Mouse (Mus musculus) hindbrain, postnatal 0 days (tissue): ENCODE results near the gene Fam71e1. TPM values are rescaled to one million over a fixed set of nuclear protein-coding genes. Genes with fewer than 3 reads are reported as not detected.

ENCODE experiments used
- ATAC-seq: fragments of 200-750 bp; cut with Nextera tagmentation; 2 replicates; pipeline ENCODE4 v1.8.0; 2017; ENCODE audit warnings: mild to moderate bottlenecking, moderate TSS enrichment, moderate library complexity
- DNase-seq: peaks from one replicate; pipeline ENCODE4 v3.0.0-alpha.2; 2015; ENCODE audit warnings: low spot score
- H3K27ac ChIP-seq: fragments of 300-500 bp; sonication (generic); 2 replicates; pipeline ENCODE4 v1.5.1; 2014; ENCODE audit warnings: mild to moderate bottlenecking
- H3K27me3 ChIP-seq: fragments of 300-500 bp; sonication (generic); 2 replicates; pipeline ENCODE4 v1.6.1; 2014; ENCODE audit warnings: low read length, mixed read lengths; ENCODE audit not compliant: insufficient read depth
- H3K36me3 ChIP-seq: fragments of 300-500 bp; sonication (generic); 2 replicates; pipeline ENCODE4 v1.6.1; 2014; ENCODE audit warnings: low read length, mixed read lengths; ENCODE audit not compliant: insufficient read depth
- H3K4me1 ChIP-seq: fragments of 300-500 bp; sonication (generic); 2 replicates; pipeline ENCODE4 v1.6.1; 2014; ENCODE audit warnings: antibody characterized with exemption, low read length, mixed read lengths; ENCODE audit not compliant: insufficient read depth
- H3K4me2 ChIP-seq: fragments of 300-500 bp; sonication (generic); 2 replicates; pipeline ENCODE4 v1.6.1; 2014; ENCODE audit warnings: low read depth, mild to moderate bottlenecking, low read length, moderate library complexity, mixed read lengths
- H3K4me3 ChIP-seq: fragments of 300-500 bp; sonication (generic); 2 replicates; pipeline ENCODE4 v1.5.1; 2014; ENCODE audit warnings: low read length
- H3K9ac ChIP-seq: fragments of 300-500 bp; sonication (generic); replicated peaks from 2 replicates; pipeline ENCODE4 v1.6.1; 2014; ENCODE audit warnings: mild to moderate bottlenecking, low read length, moderate library complexity, mixed read lengths
- H3K9me3 ChIP-seq: fragments of 300-500 bp; sonication (generic); 2 replicates; pipeline ENCODE4 v1.6.1; 2016; ENCODE audit warnings: low read length, mixed read lengths
- CTCF ChIP-seq: IDR thresholded peaks from 2 replicates; pipeline ENCODE4 v1.5.1; 2016; ENCODE audit warnings: antibody characterized with exemption, control low read depth, low read depth
- WGBS: fragments of 180-500 bp; shearing (Covaris S2); extraction: QIAGEN DNeasy Blood & Tissue Kit; methylation state at CpG from one replicate; pipeline ENCODE4 v1.1.7; 2014; 5-methylcytosine and 5-hydroxymethylcytosine counted together
- polyA plus RNA-seq: library from polyadenylated mRNA; unstranded; fragments of >200 nt; fragmentation: Nextera tagmentation; extraction: Ambion mirVana; gene quantifications from 2 replicates; pipeline ENCODE4 v1.2.1, GENCODE M21; 2015
- total RNA-seq: library from RNA; depleted of rRNA; stranded (reverse); fragments of >200 nt; gene quantifications from 2 replicates; pipeline ENCODE4 v1.2.3, GENCODE M21; 2014

Gene Fam71e1
- total and polyA plus RNA-seq, 2 experiments from 2014 or later: 19.8 to 26.7 TPM

DNA sequence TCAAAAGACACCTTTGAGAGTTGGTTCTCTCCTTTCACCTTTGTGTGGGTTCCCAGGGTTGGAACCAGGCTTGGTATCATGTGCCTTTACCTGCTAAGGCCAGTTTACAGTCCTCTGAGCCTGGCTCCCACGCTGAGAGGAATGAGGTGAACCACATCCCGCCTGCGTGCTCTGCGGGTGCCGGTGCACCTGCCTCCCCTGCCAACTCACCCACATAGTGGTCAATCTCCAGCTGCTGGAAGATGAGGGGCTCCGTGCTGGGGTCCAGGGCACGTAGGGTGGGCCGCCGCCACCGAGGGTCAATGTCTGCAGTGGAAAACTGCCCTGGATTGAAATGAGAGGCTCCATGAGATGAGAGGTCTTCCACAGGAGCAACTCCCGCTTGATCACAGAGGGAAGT, 46.2 kb downstream of the Fam71e1 start:
- no peak for DNase-seq
- no peak for ATAC-seq
- TF ChIP-seq CTCF: no peak
- Histone ChIP-seq H3K27ac (no peak overlapping the region), H3K9ac (no peak overlapping the region), H3K4me2 (no peak overlapping the region), H3K36me3 (peaks cover 10% of the 10 kb centered on the region), H3K4me3 (no peak overlapping the region), H3K4me1 (0 out of 2 replicates have a peak, but pooled peaks cover under 1% of the 10 kb centered on the region), H3K9me3 (no peaks in the 10 kb centered on the region), H3K27me3 (no peaks in the 10 kb centered on the region)
- 91% methylated on average over 11 of the region's 11 CpGs for WGBS

- H3K27ac ChIP-seq: no peak overlapping the region
- no peaks in the 10 kb centered on the region for H3K27me3 ChIP-seq
- DNase-seq (no peak), ATAC-seq (no peak)
- H3K36me3 ChIP-seq: peaks cover 9% of the 10 kb centered on the region
- H3K9ac ChIP-seq: no peak overlapping the region
- no peak overlapping the region for H3K4me2 ChIP-seq
- no peak for TF ChIP-seq CTCF
- WGBS: 82% methylated on average over 12 of the region's 12 CpGs
- no peaks in the 10 kb centered on the region for H3K9me3 ChIP-seq
- H3K4me1 ChIP-seq: peaks cover 5% of the 10 kb centered on the region; the same call in 1 of the 2 replicates
- H3K4me3 ChIP-seq: no peak overlapping the region
Observed at GRCm38 (mm10) chr7:44543071-44543470, 46.7 kb downstream of the Fam71e1 start.

- Histone ChIP-seq H3K4me2 (no peak overlapping the region), H3K9ac (no peak overlapping the region), H3K9me3 (no peaks in the 10 kb centered on the region), H3K4me1 (peaks cover 8% of the 10 kb centered on the region; the same call in 1 of the 2 replicates), H3K36me3 (peaks cover 11% of the 10 kb centered on the region), H3K27me3 (no peaks in the 10 kb centered on the region), H3K27ac (no peak overlapping the region), H3K4me3 (no peak overlapping the region)
- DNase-seq (no peak), ATAC-seq (no peak)
- TF ChIP-seq CTCF: no peak
- 96% methylated on average over 3 of the region's 3 CpGs for WGBS
Observed at GRCm38 (mm10) chr7:44546274-44546673, 49.9 kb downstream of the Fam71e1 start.

DNA sequence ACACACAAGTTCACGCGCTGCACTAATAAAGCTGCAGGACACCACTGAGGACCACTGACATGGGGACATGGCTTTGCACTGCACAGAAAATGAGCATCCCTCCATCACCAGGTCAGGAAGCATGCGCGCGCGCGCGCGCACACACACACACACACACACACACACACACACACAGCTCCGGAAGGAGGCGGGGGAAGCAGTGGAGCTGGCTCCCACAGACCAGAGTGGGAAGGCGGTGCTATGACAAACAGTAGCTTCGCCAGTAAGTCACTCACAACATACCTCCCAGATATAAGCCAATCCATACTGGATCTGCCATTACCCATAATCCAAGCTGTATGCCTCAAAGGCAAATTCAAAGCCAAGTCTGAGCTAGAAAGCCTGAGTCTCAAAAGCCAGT, 50.7 kb downstream of the Fam71e1 start:
- Histone ChIP-seq H3K4me2 (no peak overlapping the region; the same call in 1 of the 2 replicates), H3K4me1 (peaks cover 8% of the 10 kb centered on the region; the same call in 1 of the 2 replicates), H3K9ac (peak overlapping the region; percentile 45; the same call in 1 of the 2 replicates), H3K36me3 (peaks cover 19% of the 10 kb centered on the region), H3K27me3 (no peaks in the 10 kb centered on the region), H3K9me3 (no peaks in the 10 kb centered on the region), H3K4me3 (no peak overlapping the region), H3K27ac (no peak overlapping the region)
- 95% methylated on average over 13 of the region's 13 CpGs for WGBS
- DNase-seq (no peak), ATAC-seq (no peak)
- TF ChIP-seq CTCF: no peak

DNA sequence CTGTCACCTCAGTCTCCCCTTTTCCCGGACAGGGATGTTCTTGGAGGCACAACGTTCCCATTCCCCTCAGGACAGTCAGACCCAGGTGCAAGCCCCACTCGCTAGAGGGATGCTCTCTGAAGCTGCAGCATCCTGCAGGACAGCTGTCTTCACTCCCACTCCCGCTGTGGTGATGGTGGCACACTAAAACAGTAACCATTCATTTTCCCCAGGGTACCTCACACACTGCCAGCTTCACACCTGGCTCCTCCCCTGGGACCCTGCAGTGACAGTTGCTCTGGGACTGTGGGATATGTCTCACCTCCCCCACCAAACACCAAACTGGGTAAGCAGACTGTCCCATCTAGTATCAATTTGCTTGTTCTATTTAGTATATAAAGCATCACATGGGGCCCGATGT, 51.3 kb downstream of the Fam71e1 start:
- H3K27me3 ChIP-seq: no peaks in the 10 kb centered on the region
- 18% methylated on average over 5 of the region's 5 CpGs for WGBS
- peaks cover 19% of the 10 kb centered on the region for H3K36me3 ChIP-seq

GRCm38 (mm10) chr7:44548497-44549087, 52.2 kb downstream of the Fam71e1 start, which contains the start of gene Pold1:
Pold1 (minus strand) TSS chr7:44548849.
- H3K4me1 ChIP-seq: peaks cover 8% of the 10 kb centered on the region
- peak within 1 kb of the TSS; percentile 96 for H3K4me2 ChIP-seq
- DNase-seq (peak; percentile 100), ATAC-seq (peak; percentile 94)
- peak; percentile 90 for TF ChIP-seq CTCF
- H3K9ac ChIP-seq: peak within 1 kb of the TSS; percentile 45; the same call in 1 of the 2 replicates
- peak within 1 kb of the TSS; percentile 69; the same call in 1 of the 2 replicates for H3K27ac ChIP-seq
- H3K9me3 ChIP-seq: no peaks in the 10 kb centered on the region
- WGBS: under 1% methylated on average over 43 of the region's 43 CpGs
- H3K27me3 ChIP-seq: no peaks in the 10 kb centered on the region
- H3K36me3 ChIP-seq: peaks cover 19% of the 10 kb centered on the region
- peak within 1 kb of the TSS; percentile 51 for H3K4me3 ChIP-seq

More for the DNA sequence above, 51.3 kb downstream of the Fam71e1 start:
- Histone ChIP-seq H3K27ac (no peak overlapping the region), H3K4me3 (peak overlapping the region; percentile 51), H3K4me1 (peaks cover 8% of the 10 kb centered on the region), H3K4me2 (peak overlapping the region; percentile 96), H3K9ac (peak overlapping the region; percentile 45; the same call in 1 of the 2 replicates), H3K9me3 (no peaks in the 10 kb centered on the region)
- ATAC-seq (no peak), DNase-seq (no peak)
- TF ChIP-seq CTCF: no peak
